Mouse (Mus musculus): ENCODE results near the gene Hdac5. TPM values are rescaled to one million over a fixed set of nuclear protein-coding genes. Genes with fewer than 3 reads are reported as not detected.

The Hdac5 gene
- polyA plus RNA-seq, 1 experiment from 2014 or later, result 45.3 TPM

GRCm38 (mm10) chr11:102146005-102146404 is 84.0 kb downstream of the Hdac5 start:
- no peak for ATAC-seq (replicated peaks; ENCODE audit: insufficient number of reproducible peaks, low FRiP score, low TSS enrichment)
- Histone ChIP-seq H3K4me1 (ENCODE audit: control insufficient read depth, insufficient read depth, low read length) (peaks cover 22% of the 10 kb centered on the region), H3K36me3 (ENCODE audit: control insufficient read depth, insufficient read depth, low read length) (no peaks in the 10 kb centered on the region), H3K4me2 (peak overlapping the region; percentile 61), H3K4me3 (ENCODE audit: low read depth, low read length) (peak overlapping the region; percentile 43), H3K27me3 (ENCODE audit: control insufficient read depth, insufficient read depth, low read length) (peaks cover 65% of the 10 kb centered on the region), H3K9me3 (replicated peaks; ENCODE audit: control insufficient read depth, low read length) (no peaks in the 10 kb centered on the region), H3K27ac (ENCODE audit: low read depth, low read length) (no peak overlapping the region), H3K9ac (ENCODE audit: low read depth, low read length) (0 out of 2 replicates have a peak overlapping the region, but pooled peaks have one; percentile 3)
- 4% methylated on average over 16 of the region's 16 CpGs for WGBS (ENCODE audit: insufficient replicate concordance)

- no peak for ATAC-seq (replicated peaks; ENCODE audit: insufficient number of reproducible peaks, low FRiP score, low TSS enrichment)
- Histone ChIP-seq H3K9ac (ENCODE audit: low read depth, low read length) (peak within 1 kb of the TSS; percentile 3; the same call in 1 of the 2 replicates), H3K27me3 (ENCODE audit: control insufficient read depth, insufficient read depth, low read length) (peaks cover 65% of the 10 kb centered on the region), H3K36me3 (ENCODE audit: control insufficient read depth, insufficient read depth, low read length) (no peaks in the 10 kb centered on the region), H3K4me2 (peak within 1 kb of the TSS; percentile 61), H3K27ac (ENCODE audit: low read depth, low read length) (no peak within 1 kb of the TSS), H3K9me3 (replicated peaks; ENCODE audit: control insufficient read depth, low read length) (no peaks in the 10 kb centered on the region), H3K4me3 (ENCODE audit: low read depth, low read length) (peak within 1 kb of the TSS; percentile 43), H3K4me1 (ENCODE audit: control insufficient read depth, insufficient read depth, low read length) (peaks cover 22% of the 10 kb centered on the region)
- WGBS (ENCODE audit: insufficient replicate concordance), result 2% methylated on average over 50 of the region's 50 CpGs
Observed at GRCm38 (mm10) chr11:102145471-102146001, 84.4 kb downstream of the Hdac5 start, which contains the start of gene Nags. Gene Nags, plus strand, starts transcription at chr11:102145513.

GRCm38 (mm10) chr11:102144957-102145470 is 85.0 kb downstream of the Hdac5 start:
- H3K4me1 ChIP-seq (ENCODE audit: control insufficient read depth, insufficient read depth, low read length), result peaks cover 22% of the 10 kb centered on the region
- H3K27me3 ChIP-seq (ENCODE audit: control insufficient read depth, insufficient read depth, low read length), result peaks cover 65% of the 10 kb centered on the region
- ATAC-seq (replicated peaks; ENCODE audit: insufficient number of reproducible peaks, low FRiP score, low TSS enrichment), result 0 out of 2 replicates have a peak, but pooled peaks have one; percentile 20
- WGBS (ENCODE audit: insufficient replicate concordance), result 22% methylated on average over 13 of the region's 13 CpGs
- peak overlapping the region; percentile 43 for H3K4me3 ChIP-seq (ENCODE audit: low read depth, low read length)
- no peak overlapping the region for H3K27ac ChIP-seq (ENCODE audit: low read depth, low read length)
- H3K4me2 ChIP-seq, result peak overlapping the region; percentile 61
- H3K9me3 ChIP-seq (replicated peaks; ENCODE audit: control insufficient read depth, low read length), result no peaks in the 10 kb centered on the region
- H3K9ac ChIP-seq (ENCODE audit: low read depth, low read length), result no peak overlapping the region
- H3K36me3 ChIP-seq (ENCODE audit: control insufficient read depth, insufficient read depth, low read length), result no peaks in the 10 kb centered on the region

Small RNA genes lying within 50 kb of the gene (microRNA-seq; reads per million reads assigned to microRNA genes)
- 1.0 reads per million, percentile 13 among the genes with 10 or more reads in this experiment for gene Mir8101 (ENCODE audit: borderline number of aligned reads)

Other genes starting within 250 kb of the Hdac5 start
- gene Cfap97d1, start 245.9 kb downstream of the Hdac5 start, polyA plus RNA-seq (2014; fragmentation: Nextera tagmentation; extraction: Ambion mirVana), result not detected in 2 replicates
- 49.2 and 49.4 TPM in 2 replicates for gene Dusp3, start 243.2 kb downstream of the Hdac5 start, polyA plus RNA-seq (2014; fragmentation: Nextera tagmentation; extraction: Ambion mirVana)
- 2.7 and 3.4 TPM in 2 replicates for gene Mpp3, start 201.7 kb downstream of the Hdac5 start, polyA plus RNA-seq (2014; fragmentation: Nextera tagmentation; extraction: Ambion mirVana)
- 0.70 and 0.79 TPM in 2 replicates for gene Cd300lg, start 188.7 kb downstream of the Hdac5 start, polyA plus RNA-seq (2014; fragmentation: Nextera tagmentation; extraction: Ambion mirVana)
- 9.7 and 11.4 TPM in 2 replicates for gene Mpp2, start 141.7 kb downstream of the Hdac5 start, polyA plus RNA-seq (2014; fragmentation: Nextera tagmentation; extraction: Ambion mirVana)
- not detected in 2 replicates for gene Ppy, start 128.8 kb downstream of the Hdac5 start, polyA plus RNA-seq (2014; fragmentation: Nextera tagmentation; extraction: Ambion mirVana)
- gene Pyy, start 122.3 kb downstream of the Hdac5 start, polyA plus RNA-seq (2014; fragmentation: Nextera tagmentation; extraction: Ambion mirVana), result 0.69 TPM in 1 of 2 replicates, not detected in the other
- gene Nags, start 84.7 kb downstream of the Hdac5 start, polyA plus RNA-seq (2014; fragmentation: Nextera tagmentation; extraction: Ambion mirVana), result 0.33 TPM in 1 of 2 replicates, not detected in the other
- 31.2 and 36.3 TPM in 2 replicates for gene Tmem101, start 73.8 kb downstream of the Hdac5 start, polyA plus RNA-seq (2014; fragmentation: Nextera tagmentation; extraction: Ambion mirVana)
- gene Lsm12, start 44.9 kb downstream of the Hdac5 start, polyA plus RNA-seq (2014; fragmentation: Nextera tagmentation; extraction: Ambion mirVana), result 61.3 and 64.3 TPM in 2 replicates
- gene G6pc3, start 40.5 kb downstream of the Hdac5 start, polyA plus RNA-seq (2014; fragmentation: Nextera tagmentation; extraction: Ambion mirVana), result 27.9 and 28.7 TPM in 2 replicates
- 12.7 and 13.2 TPM in 2 replicates for gene BC030867, start 18.7 kb upstream of the Hdac5 start, polyA plus RNA-seq (2014; fragmentation: Nextera tagmentation; extraction: Ambion mirVana)
- gene Asb16, start 38.6 kb upstream of the Hdac5 start, polyA plus RNA-seq (2014; fragmentation: Nextera tagmentation; extraction: Ambion mirVana), result 0.23 TPM in 1 of 2 replicates, not detected in the other
- gene Tmub2, start 54.8 kb upstream of the Hdac5 start, polyA plus RNA-seq (2014; fragmentation: Nextera tagmentation; extraction: Ambion mirVana), result 40.1 and 40.5 TPM in 2 replicates
- gene Atxn7l3, start 66.5 kb upstream of the Hdac5 start, polyA plus RNA-seq (2014; fragmentation: Nextera tagmentation; extraction: Ambion mirVana), result 9.9 and 12.0 TPM in 2 replicates
- gene Ubtf, start 89.6 kb upstream of the Hdac5 start, polyA plus RNA-seq (2014; fragmentation: Nextera tagmentation; extraction: Ambion mirVana), result 52.4 and 56.4 TPM in 2 replicates
- gene Slc4a1, start 136.0 kb upstream of the Hdac5 start, polyA plus RNA-seq (2014; fragmentation: Nextera tagmentation; extraction: Ambion mirVana), result 102 and 112 TPM in 2 replicates
- 1.3 TPM in 2 replicates for gene Rundc3a, start 163.2 kb upstream of the Hdac5 start, polyA plus RNA-seq (2014; fragmentation: Nextera tagmentation; extraction: Ambion mirVana)
- 274 and 281 TPM in 2 replicates for gene Slc25a39, start 177.8 kb upstream of the Hdac5 start, polyA plus RNA-seq (2014; fragmentation: Nextera tagmentation; extraction: Ambion mirVana)
- 110 and 113 TPM in 2 replicates for gene Grn, start 200.1 kb upstream of the Hdac5 start, polyA plus RNA-seq (2014; fragmentation: Nextera tagmentation; extraction: Ambion mirVana)
- gene Fam171a2, start 217.5 kb upstream of the Hdac5 start, polyA plus RNA-seq (2014; fragmentation: Nextera tagmentation; extraction: Ambion mirVana), result 3.1 and 5.1 TPM in 2 replicates
- gene Itga2b, start 240.0 kb upstream of the Hdac5 start, polyA plus RNA-seq (2014; fragmentation: Nextera tagmentation; extraction: Ambion mirVana), result 8.5 and 15.8 TPM in 2 replicates

All from heart, embryonic 11.5 days (tissue).